In genomic region chr13:117036277-117036676, GRCm38 (mm10) we compare ENCODE assay signal across 29 mouse cellular contexts. TPM values are rescaled to one million over a fixed set of nuclear protein-coding genes. Genes with fewer than 3 reads are reported as not detected.
A peak's percentile ranks its signal among the peaks of the same experiment; 100 is the strongest.
DNase-seq lines count a peak whose midpoint lies in the region; ATAC-seq lines count a peak whose summit lies in the region.
"Had no signal": no experiment of that assay in that cellular context is flagged by ENCODE, and none has a peak within 500 bp of the region (broad histone marks: within the 10 kb centered on the region; RNA-seq: fewer than 3 reads in every experiment).

No protein-coding gene starts in this region.

- peak; percentile 76 for ATAC-seq in megakaryocyte, adult 5-6 weeks (ENCODE audit: poor library complexity, severe bottlenecking)
- ATAC-seq in kidney, embryonic 14.5 days (ENCODE audit: low FRiP score, low TSS enrichment), result no peak
- ATAC-seq: inflammation-experienced regulatory T-cells, adult 6 months; lung, postnatal 0 days had no signal

- no peak overlapping the region for H3K4me2 ChIP-seq in kidney, embryonic 14.5 days (replicated peaks; ENCODE audit: low read depth, low read length)
- H3K4me2 ChIP-seq: embryonic facial prominence, embryonic 13.5 days; forebrain, embryonic 12.5 days; heart, embryonic 15.5 days; hindbrain, embryonic 14.5 days; midbrain, embryonic 12.5 days; neural tube, embryonic 12.5 days; stomach, embryonic 15.5 days had no signal

- H3K9ac ChIP-seq in kidney, embryonic 14.5 days (ENCODE audit: low read depth, low read length), result no peak overlapping the region
- H3K9ac ChIP-seq: embryonic facial prominence, embryonic 13.5 days; forebrain, embryonic 12.5 days; heart, embryonic 15.5 days; hindbrain, embryonic 14.5 days; liver, embryonic 14.5 days; midbrain, embryonic 12.5 days; neural tube, embryonic 12.5 days; stomach, embryonic 15.5 days had no signal

- H3K27ac ChIP-seq in kidney, embryonic 14.5 days (ENCODE audit: low read depth, low read length), result no peak overlapping the region
- H3K27ac ChIP-seq: embryonic facial prominence, embryonic 13.5 days; forebrain, embryonic 12.5 days; heart, embryonic 15.5 days; hindbrain, embryonic 14.5 days; liver, embryonic 14.5 days; midbrain, embryonic 12.5 days; neural tube, embryonic 12.5 days; stomach, embryonic 15.5 days had no signal

- no peaks in the 10 kb centered on the region for H3K9me3 ChIP-seq in kidney, embryonic 14.5 days (ENCODE audit: control insufficient read depth, low read length)
- H3K9me3 ChIP-seq: embryonic facial prominence, embryonic 13.5 days; forebrain, embryonic 12.5 days; heart, embryonic 15.5 days; midbrain, embryonic 12.5 days; neural tube, embryonic 12.5 days; stomach, embryonic 15.5 days had no signal

- H3K36me3 ChIP-seq in kidney, embryonic 14.5 days (ENCODE audit: control insufficient read depth, insufficient read depth, low read length), result no peaks in the 10 kb centered on the region
- H3K36me3 ChIP-seq: embryonic facial prominence, embryonic 13.5 days; forebrain, embryonic 12.5 days; heart, embryonic 15.5 days; midbrain, embryonic 12.5 days; neural tube, embryonic 12.5 days; stomach, embryonic 15.5 days had no signal

- DNase-seq in heart, adult 11 months, result peak; percentile 85
- DNase-seq in heart, postnatal 36 days, result no peak
- peak; percentile 38 for DNase-seq in lung, postnatal 36 days
- DNase-seq in lung, postnatal 14 days, result no peak
- no peak for DNase-seq in cerebellum, adult 18-20 months
- DNase-seq: adrenal gland, postnatal 36 days; cerebellum, adult 11-12 months; cerebellum, postnatal 25 days; embryo, embryonic 11 days; gastrocnemius, postnatal 36 days; heart, postnatal 4 days; kidney, adult 18-20 months; kidney, postnatal 10 days; retina, postnatal 1 day; thymus, adult 18-20 months; thymus, postnatal 36 days had no signal

- intact Hi-C loops in heart, postnatal 36 days (cut with DNase I), result no loop called here

- no peaks in the 10 kb centered on the region for H3K27me3 ChIP-seq in kidney, embryonic 14.5 days (ENCODE audit: control insufficient read depth, insufficient read depth, low read length)
- H3K27me3 ChIP-seq: embryonic facial prominence, embryonic 13.5 days; forebrain, embryonic 12.5 days; heart, embryonic 15.5 days; midbrain, embryonic 12.5 days; neural tube, embryonic 12.5 days; stomach, embryonic 15.5 days had no signal

- 93% methylated on average over 5 of the region's 5 CpGs for WGBS in kidney, embryonic 14.5 days

- no peak overlapping the region for H3K4me3 ChIP-seq in kidney, embryonic 14.5 days (ENCODE audit: low read length)
- H3K4me3 ChIP-seq: embryonic facial prominence, embryonic 13.5 days; erythroblast, embryonic 14.5 days; forebrain, embryonic 12.5 days; heart, embryonic 15.5 days; midbrain, embryonic 12.5 days; neural tube, embryonic 12.5 days; stomach, embryonic 15.5 days had no signal

- H3K4me1 ChIP-seq in kidney, embryonic 14.5 days (ENCODE audit: control insufficient read depth, insufficient read depth, low read length), result no peaks in the 10 kb centered on the region
- H3K4me1 ChIP-seq: embryonic facial prominence, embryonic 13.5 days; forebrain, embryonic 12.5 days; midbrain, embryonic 12.5 days; neural tube, embryonic 12.5 days; stomach, embryonic 15.5 days had no signal

RNA-seq across cellular contexts. Expression of gene Parp8, which starts 10.9 kb away (rescaled TPM):
- 10 to 100 TPM in 1 of 2 experiments, 1 to 10 TPM in 1; 8.4 to 11.8 TPM for total RNA-seq in heart, postnatal 36 days (2021)
- total RNA-seq in megakaryocyte, adult 5-6 weeks (2015), result 92.0 and 102 TPM in 2 replicates
- total RNA-seq in megakaryocyte, adult 5-6 weeks (2017), result 62.3 and 71.4 TPM in 2 replicates
- polyA plus RNA-seq in kidney, embryonic 14.5 days (2014; fragmentation: Nextera tagmentation; extraction: Ambion mirVana), result 15.2 and 19.7 TPM in 2 replicates

Comparison
In these comparisons a context has a peak if more than half of its experiments do, and no peak if none do; other contexts are left out.
1. DNase-seq: peak in heart, adult 11 months (single experiment) and lung, postnatal 36 days (single experiment); none in heart, postnatal 36 days (0 of 2), lung, postnatal 14 days (single experiment) and cerebellum, adult 18-20 months (0 of 2).
2. RNA of gene Parp8, which starts 10.9 kb away (total RNA-seq): 62.3 to 102 TPM in megakaryocyte, adult 5-6 weeks; 8.4 to 11.8 TPM in heart, postnatal 36 days; every median in the first group is over 4 times any median in the second.